Mouse (Mus musculus): Measurements from ENCODE around the gene Hyal5. TPM values are rescaled to one million over a fixed set of nuclear protein-coding genes. Genes with fewer than 3 reads are reported as not detected.

Gene Hyal5
- not detected in 2 replicates for total RNA-seq (2012; rRNA removed)

- in situ Hi-C loops (cut with MboI; ENCODE audit: low sequenced_read_pairs in 2 of 2, unreplicated experiment in 2 of 2), result no loop called here
- TF ChIP-seq ZNF384 (IDR thresholded peaks at IDR 0.05; ENCODE audit: low read depth, low read length) (no peak), CHD2 (IDR thresholded peaks at IDR 0.05; ENCODE audit: low read depth, low read length) (no peak)
- no peaks in the 10 kb centered on the region for H3K4me1 ChIP-seq (ENCODE audit: control insufficient read depth in 2 of 2, insufficient read depth in 2 of 2, low read length in 2 of 2, poor library complexity in 1 of 2)
- H3K27ac ChIP-seq (ENCODE audit: insufficient read depth, low read depth, low read length, poor library complexity, severe bottlenecking), result no peak within 1 kb of the TSS
- H3K9me3 ChIP-seq (ENCODE audit: control insufficient read depth, insufficient read depth, low read depth, low read length), result no peaks in the 10 kb centered on the region
- no peak within 1 kb of the TSS for H3K9ac ChIP-seq (ENCODE audit: insufficient read depth, low read depth, low read length, poor library complexity, severe bottlenecking)
- no peak within 1 kb of the TSS for H3K4me3 ChIP-seq (ENCODE audit: insufficient read depth in 1 of 2, low read depth in 1 of 2, low read length in 2 of 2, poor library complexity in 1 of 2, severe bottlenecking in 1 of 2)
- DNase-seq (ENCODE audit: low read depth, low spot score), result no peak
- H3K36me3 ChIP-seq (ENCODE audit: control insufficient read depth, insufficient read depth, low read length, poor library complexity, severe bottlenecking), result no peaks in the 10 kb centered on the region
Observed at GRCm38 (mm10) chr6:24857697-24858096, at the start of gene Hyal5. Gene Hyal5 (plus strand): TSS chr6:24857997.

GRCm38 (mm10) chr6:24822070-24822469, 35.7 kb upstream of the Hyal5 start:
- Histone ChIP-seq H3K4me1 (ENCODE audit: control insufficient read depth in 2 of 2, insufficient read depth in 2 of 2, low read length in 2 of 2, poor library complexity in 1 of 2) (no peaks in the 10 kb centered on the region), H3K36me3 (ENCODE audit: control insufficient read depth, insufficient read depth, low read length, poor library complexity, severe bottlenecking) (no peaks in the 10 kb centered on the region), H3K4me3 (ENCODE audit: insufficient read depth in 1 of 2, low read depth in 1 of 2, low read length in 2 of 2, poor library complexity in 1 of 2, severe bottlenecking in 1 of 2) (no peak overlapping the region), H3K27ac (ENCODE audit: insufficient read depth, low read depth, low read length, poor library complexity, severe bottlenecking) (no peak overlapping the region), H3K9ac (ENCODE audit: insufficient read depth, low read depth, low read length, poor library complexity, severe bottlenecking) (no peak overlapping the region), H3K9me3 (ENCODE audit: control insufficient read depth, insufficient read depth, low read depth, low read length) (no peaks in the 10 kb centered on the region)
- peak; percentile 9 for DNase-seq (ENCODE audit: low read depth, low spot score)
- in situ Hi-C loops (cut with MboI; ENCODE audit: low sequenced_read_pairs in 2 of 2, unreplicated experiment in 2 of 2), result no loop called here
- TF ChIP-seq ZC3H11A (IDR thresholded peaks at IDR 0.05; ENCODE audit: borderline replicate concordance, low read depth, low read length) (no peak), MAFK (IDR thresholded peaks at IDR 0.05; ENCODE audit: insufficient read depth, low read depth, low read length) (no peak), HCFC1 (IDR thresholded peaks at IDR 0.05; ENCODE audit: borderline replicate concordance, insufficient read depth, low read length) (no peak)

GRCm38 (mm10) chr6:24860320-24860719, 2.5 kb downstream of the Hyal5 start:
- Histone ChIP-seq H3K9ac (ENCODE audit: insufficient read depth, low read depth, low read length, poor library complexity, severe bottlenecking) (no peak overlapping the region), H3K36me3 (ENCODE audit: control insufficient read depth, insufficient read depth, low read length, poor library complexity, severe bottlenecking) (no peaks in the 10 kb centered on the region), H3K4me3 (ENCODE audit: insufficient read depth in 1 of 2, low read depth in 1 of 2, low read length in 2 of 2, poor library complexity in 1 of 2, severe bottlenecking in 1 of 2) (no peak overlapping the region), H3K9me3 (ENCODE audit: control insufficient read depth, insufficient read depth, low read depth, low read length) (no peaks in the 10 kb centered on the region), H3K27ac (ENCODE audit: insufficient read depth, low read depth, low read length, poor library complexity, severe bottlenecking) (no peak overlapping the region), H3K4me1 (ENCODE audit: control insufficient read depth in 2 of 2, insufficient read depth in 2 of 2, low read length in 2 of 2, poor library complexity in 1 of 2) (no peaks in the 10 kb centered on the region)
- DNase-seq (ENCODE audit: low read depth, low spot score), result peak; percentile 30
- TF ChIP-seq CHD2 (IDR thresholded peaks at IDR 0.05; ENCODE audit: low read depth, low read length) (no peak), ZNF384 (IDR thresholded peaks at IDR 0.05; ENCODE audit: low read depth, low read length) (no peak), MAFK (IDR thresholded peaks at IDR 0.05; ENCODE audit: insufficient read depth, low read depth, low read length) (no peak), HCFC1 (IDR thresholded peaks at IDR 0.05; ENCODE audit: borderline replicate concordance, insufficient read depth, low read length) (no peak), ZC3H11A (IDR thresholded peaks at IDR 0.05; ENCODE audit: borderline replicate concordance, low read depth, low read length) (no peak)
- in situ Hi-C loops (cut with MboI; ENCODE audit: low sequenced_read_pairs in 2 of 2, unreplicated experiment in 2 of 2), result no loop called here

- Histone ChIP-seq H3K4me3 (ENCODE audit: insufficient read depth in 1 of 2, low read depth in 1 of 2, low read length in 2 of 2, poor library complexity in 1 of 2, severe bottlenecking in 1 of 2) (no peak overlapping the region), H3K9ac (ENCODE audit: insufficient read depth, low read depth, low read length, poor library complexity, severe bottlenecking) (no peak overlapping the region), H3K4me1 (ENCODE audit: control insufficient read depth in 2 of 2, insufficient read depth in 2 of 2, low read length in 2 of 2, poor library complexity in 1 of 2) (no peaks in the 10 kb centered on the region), H3K36me3 (ENCODE audit: control insufficient read depth, insufficient read depth, low read length, poor library complexity, severe bottlenecking) (no peaks in the 10 kb centered on the region), H3K9me3 (ENCODE audit: control insufficient read depth, insufficient read depth, low read depth, low read length) (no peaks in the 10 kb centered on the region), H3K27ac (ENCODE audit: insufficient read depth, low read depth, low read length, poor library complexity, severe bottlenecking) (no peak overlapping the region)
- in situ Hi-C loops (cut with MboI; ENCODE audit: low sequenced_read_pairs in 2 of 2, unreplicated experiment in 2 of 2), result no loop called here
- no peak for DNase-seq (ENCODE audit: low read depth, low spot score)
- TF ChIP-seq ZNF384 (IDR thresholded peaks at IDR 0.05; ENCODE audit: low read depth, low read length), result no peak
- no peak for TF ChIP-seq HCFC1 (IDR thresholded peaks at IDR 0.05; ENCODE audit: borderline replicate concordance, insufficient read depth, low read length)
- no peak for TF ChIP-seq MAFK (IDR thresholded peaks at IDR 0.05; ENCODE audit: insufficient read depth, low read depth, low read length)
- no peak for TF ChIP-seq ZC3H11A (IDR thresholded peaks at IDR 0.05; ENCODE audit: borderline replicate concordance, low read depth, low read length)
- no peak for TF ChIP-seq CHD2 (IDR thresholded peaks at IDR 0.05; ENCODE audit: low read depth, low read length)
Observed at GRCm38 (mm10) chr6:24863649-24864048, 5.9 kb downstream of the Hyal5 start.

- Histone ChIP-seq H3K4me3 (ENCODE audit: insufficient read depth in 1 of 2, low read depth in 1 of 2, low read length in 2 of 2, poor library complexity in 1 of 2, severe bottlenecking in 1 of 2) (no peak overlapping the region), H3K27ac (ENCODE audit: insufficient read depth, low read depth, low read length, poor library complexity, severe bottlenecking) (no peak overlapping the region)
Observed at GRCm38 (mm10) chr6:24894146-24894873, 36.5 kb downstream of the Hyal5 start.

More at GRCm38 (mm10) chr6:24894146-24894873, 36.5 kb downstream of the Hyal5 start:
- no peak overlapping the region for H3K9ac ChIP-seq (ENCODE audit: insufficient read depth, low read depth, low read length, poor library complexity, severe bottlenecking)
- H3K36me3 ChIP-seq (ENCODE audit: control insufficient read depth, insufficient read depth, low read length, poor library complexity, severe bottlenecking), result no peaks in the 10 kb centered on the region
- H3K4me1 ChIP-seq (ENCODE audit: control insufficient read depth in 2 of 2, insufficient read depth in 2 of 2, low read length in 2 of 2, poor library complexity in 1 of 2), result no peaks in the 10 kb centered on the region
- DNase-seq (ENCODE audit: low read depth, low spot score), result no peak
- H3K9me3 ChIP-seq (ENCODE audit: control insufficient read depth, insufficient read depth, low read depth, low read length), result no peaks in the 10 kb centered on the region
- in situ Hi-C loops (cut with MboI; ENCODE audit: low sequenced_read_pairs in 2 of 2, unreplicated experiment in 2 of 2), result no loop called here
- no peak for TF ChIP-seq CHD2 (IDR thresholded peaks at IDR 0.05; ENCODE audit: low read depth, low read length)
- no peak for TF ChIP-seq HCFC1 (IDR thresholded peaks at IDR 0.05; ENCODE audit: borderline replicate concordance, insufficient read depth, low read length)
- TF ChIP-seq MAFK (IDR thresholded peaks at IDR 0.05; ENCODE audit: insufficient read depth, low read depth, low read length), result no peak
- no peak for TF ChIP-seq ZNF384 (IDR thresholded peaks at IDR 0.05; ENCODE audit: low read depth, low read length)
- TF ChIP-seq ZC3H11A (IDR thresholded peaks at IDR 0.05; ENCODE audit: borderline replicate concordance, low read depth, low read length), result no peak

Measured in ES-E14 (cell line).